Mouse (Mus musculus) thymus, postnatal 4 days (tissue): ENCODE data around the gene Iqch.

Experiments used
- DNase-seq: peaks from one replicate; pipeline ENCODE4 v3.0.0; 2021

Iqch gene

DNA sequence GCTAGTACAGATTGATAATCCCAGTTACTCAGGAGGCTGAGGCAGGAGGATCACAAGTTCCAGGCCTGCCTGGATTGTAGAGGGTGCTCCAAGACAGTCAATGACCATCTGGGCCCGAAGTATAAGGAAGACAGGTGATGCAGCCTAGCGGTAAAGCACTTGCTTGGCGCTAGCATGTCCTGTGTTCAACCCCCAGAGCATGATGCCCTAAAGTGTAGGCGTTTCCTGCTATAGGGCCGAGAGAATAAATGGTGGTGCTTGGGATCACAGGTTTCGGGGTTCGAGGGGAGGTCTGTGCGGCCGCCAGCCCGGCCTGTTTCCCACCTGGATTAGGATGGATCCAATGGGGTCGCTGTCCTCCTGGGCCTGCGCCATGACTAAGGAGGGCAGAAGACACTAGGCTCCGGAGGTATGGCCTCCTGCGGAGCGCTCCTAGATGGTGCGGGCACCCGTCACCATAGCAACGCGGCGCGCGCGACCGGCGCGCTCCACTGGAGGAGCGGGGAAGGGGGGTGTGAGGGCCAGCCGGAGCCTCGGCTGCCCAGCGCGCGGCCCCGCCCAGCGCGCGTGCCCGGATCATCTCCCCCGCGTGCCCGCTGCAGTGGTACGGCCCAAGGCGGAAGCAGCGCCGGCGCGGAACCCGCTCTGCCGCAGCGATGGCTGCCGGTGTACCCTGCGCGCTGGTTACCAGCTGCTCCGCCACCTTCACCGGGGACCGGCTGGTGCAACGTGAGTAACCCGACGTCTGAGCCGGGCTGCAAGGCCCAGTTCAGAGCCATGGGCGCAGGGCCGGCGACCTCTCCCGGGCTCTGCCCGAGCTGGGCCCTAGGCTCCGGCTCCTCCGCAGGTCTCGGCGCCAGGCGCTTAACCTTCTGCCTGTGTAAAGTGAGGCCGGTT lies at the start of gene Iqch, which contains the start of gene Aagab:
TSS of gene Iqch (minus strand) at position 451 of the 897 bp plus-strand sequence.
TSS of gene Aagab (plus strand) at position 618 of the 897 bp plus-strand sequence.
- DNase-seq = peak; percentile 99

- DNase-seq = no peak
Measured at GRCm38 (mm10) chr9:63651594-63651993, 49.3 kb upstream of the Iqch start.

DNA sequence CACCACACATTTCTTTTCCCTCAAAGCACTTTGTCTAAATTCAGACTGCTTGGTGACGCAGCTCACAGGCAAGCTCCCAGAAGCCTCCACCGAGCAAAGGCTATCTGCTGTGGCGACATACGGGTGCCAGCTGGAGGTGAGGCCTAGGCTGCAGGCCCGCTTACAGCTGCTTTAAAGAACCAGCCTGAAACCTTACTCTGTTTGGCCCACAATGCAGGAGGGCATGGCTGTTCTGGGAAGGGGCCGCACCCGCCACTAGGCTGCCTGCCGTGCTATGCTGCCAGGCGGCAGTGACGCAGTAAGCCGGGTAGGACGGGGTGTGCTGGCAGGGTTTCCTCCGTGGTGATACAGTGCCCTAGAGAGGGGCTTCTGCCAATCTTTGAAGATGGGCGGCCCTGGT lies 48.6 kb upstream of the Iqch start:
- no peak for DNase-seq

DNA sequence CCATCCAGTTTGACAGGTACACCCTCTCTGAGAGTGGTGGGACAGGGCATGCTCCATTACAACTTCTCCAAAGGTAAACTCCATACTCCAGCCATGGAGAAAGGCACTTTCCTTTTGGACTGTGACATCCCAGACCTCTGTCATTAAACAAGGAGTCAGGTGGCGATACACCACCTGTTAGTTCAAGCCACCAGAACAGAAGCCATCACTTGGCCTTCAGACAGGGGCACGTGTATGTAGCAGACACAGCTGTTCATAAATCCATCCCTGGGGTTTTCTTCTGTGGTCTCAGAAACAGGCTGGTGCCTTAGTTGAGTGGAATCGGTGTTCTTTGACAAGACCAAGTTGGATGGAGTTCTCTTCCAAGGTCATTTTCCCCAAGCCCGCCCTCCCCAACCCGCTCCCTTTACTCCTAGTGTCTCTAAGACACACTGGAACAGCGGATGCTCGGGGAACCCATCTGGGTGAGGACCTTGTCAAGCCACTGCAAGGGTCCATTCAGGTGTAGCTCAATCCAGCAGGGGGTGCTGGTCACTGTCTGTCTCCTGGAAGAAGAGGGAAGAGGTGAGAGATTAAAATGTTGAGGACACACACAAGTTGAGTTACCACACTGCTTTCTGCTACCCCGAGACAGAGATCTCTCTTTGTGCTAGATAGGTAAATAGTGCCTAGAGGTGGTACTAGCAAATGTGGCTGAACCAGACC lies 47.7 kb upstream of the Iqch start:
- peak; percentile 81 for DNase-seq

- DNase-seq = no peak
Measured at GRCm38 (mm10) chr9:63648520-63648918, 46.2 kb upstream of the Iqch start.

DNA sequence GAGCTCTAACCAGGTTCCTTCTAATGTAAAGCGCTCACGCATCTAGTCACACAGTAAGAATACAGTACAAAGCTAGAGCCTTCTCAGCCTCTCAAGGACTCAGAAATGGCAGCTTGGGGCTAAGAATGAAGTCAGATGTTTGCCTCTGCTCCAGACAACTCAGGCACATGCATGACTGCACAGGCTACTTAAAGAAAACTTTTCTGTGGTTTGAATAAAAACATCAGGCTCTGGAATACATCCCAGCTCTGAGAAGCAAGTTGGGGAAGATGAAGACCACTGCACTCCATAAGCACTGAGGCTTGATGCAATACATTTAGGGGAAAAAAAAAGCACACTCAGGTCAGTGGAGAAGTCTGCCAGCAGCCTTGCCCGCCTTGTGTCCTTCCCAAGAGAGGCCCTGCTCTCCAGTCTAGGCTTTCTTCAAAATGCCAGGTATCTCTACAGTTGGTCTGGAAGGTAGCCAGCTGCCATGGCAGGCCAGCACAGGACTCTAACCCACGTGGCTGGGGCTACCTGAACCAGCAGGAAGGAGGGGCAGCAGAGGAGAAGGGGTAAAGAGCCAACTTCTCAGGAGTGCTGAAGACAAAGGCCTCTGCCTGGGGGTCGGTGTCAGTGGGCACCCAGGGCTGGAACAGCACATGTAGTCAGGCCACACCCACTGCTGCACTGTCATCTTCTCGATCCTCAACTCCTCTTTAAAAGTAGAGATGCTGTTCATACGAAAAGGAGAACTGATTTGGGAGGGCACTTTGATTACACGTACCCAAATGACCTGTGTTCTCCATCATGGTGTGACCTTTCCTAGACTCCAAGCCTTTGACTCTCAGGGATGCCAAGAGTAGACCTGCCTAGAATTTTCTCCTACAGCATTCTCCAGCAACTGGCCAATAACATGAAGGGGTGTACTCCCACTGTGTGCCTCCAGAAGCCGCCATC lies 45.6 kb upstream of the Iqch start:
- DNase-seq = no peak

GRCm38 (mm10) chr9:63645084-63645483 lies 42.8 kb upstream of the Iqch start:
- DNase-seq = no peak

DNA sequence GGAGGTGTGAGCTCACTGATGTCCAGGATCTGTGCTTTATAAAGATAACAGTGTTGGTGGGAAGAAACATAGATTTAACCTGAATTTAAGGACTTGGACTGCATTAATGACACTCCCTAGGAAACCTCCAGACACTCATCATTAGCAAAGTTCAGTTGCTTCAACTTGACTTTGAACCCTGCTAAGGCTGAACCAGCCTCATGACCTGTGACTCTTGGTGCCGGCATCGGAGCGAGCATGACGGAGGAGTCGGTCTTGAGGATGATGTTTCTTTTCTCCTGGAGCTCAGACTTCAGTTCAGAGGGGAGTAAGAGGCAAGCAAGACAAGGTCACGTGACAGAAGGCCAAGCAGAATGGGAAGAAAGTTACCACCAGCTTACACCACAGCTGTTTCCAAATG lies 41.7 kb upstream of the Iqch start:
- DNase-seq = no peak

DNA sequence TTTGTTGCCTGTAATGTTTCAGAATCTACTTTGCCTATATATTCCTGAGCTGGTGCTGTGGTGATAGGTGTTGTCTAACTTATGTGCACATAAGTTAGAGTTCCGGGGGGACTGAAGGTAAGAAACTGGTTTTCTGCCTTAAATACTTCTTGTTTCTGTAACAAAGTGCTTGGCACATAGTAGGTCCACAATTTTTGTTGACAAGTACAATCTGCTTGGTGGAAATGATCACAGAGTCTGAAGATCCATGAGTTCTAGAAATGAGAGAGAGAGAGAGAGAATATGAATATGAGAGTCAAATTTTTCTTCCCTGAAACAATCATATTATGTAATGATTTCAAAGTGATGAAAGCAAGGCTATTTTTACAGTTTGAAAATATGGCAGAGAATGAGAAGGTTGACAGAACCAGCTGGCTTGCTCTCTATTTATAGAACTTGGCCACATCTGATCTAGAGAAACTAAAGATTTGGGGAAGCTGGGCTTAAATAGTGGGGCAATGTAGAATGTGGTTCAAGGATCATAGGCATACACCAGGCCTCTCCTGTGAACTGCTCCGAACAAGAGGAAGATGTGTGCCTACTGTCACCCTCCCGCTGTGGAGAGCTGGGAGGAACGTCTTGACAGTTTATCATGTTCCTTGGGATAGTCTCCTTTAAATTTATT lies 39.8 kb upstream of the Iqch start:
- DNase-seq = no peak

- DNase-seq = no peak
Measured at GRCm38 (mm10) chr9:63636113-63636512, 33.8 kb upstream of the Iqch start.

GRCm38 (mm10) chr9:63633334-63633733 lies 31.0 kb upstream of the Iqch start:
- DNase-seq = no peak

GRCm38 (mm10) chr9:63632924-63633323 lies 30.6 kb upstream of the Iqch start:
- no peak for DNase-seq

GRCm38 (mm10) chr9:63632045-63632444 lies 29.8 kb upstream of the Iqch start:
- no peak for DNase-seq

DNA sequence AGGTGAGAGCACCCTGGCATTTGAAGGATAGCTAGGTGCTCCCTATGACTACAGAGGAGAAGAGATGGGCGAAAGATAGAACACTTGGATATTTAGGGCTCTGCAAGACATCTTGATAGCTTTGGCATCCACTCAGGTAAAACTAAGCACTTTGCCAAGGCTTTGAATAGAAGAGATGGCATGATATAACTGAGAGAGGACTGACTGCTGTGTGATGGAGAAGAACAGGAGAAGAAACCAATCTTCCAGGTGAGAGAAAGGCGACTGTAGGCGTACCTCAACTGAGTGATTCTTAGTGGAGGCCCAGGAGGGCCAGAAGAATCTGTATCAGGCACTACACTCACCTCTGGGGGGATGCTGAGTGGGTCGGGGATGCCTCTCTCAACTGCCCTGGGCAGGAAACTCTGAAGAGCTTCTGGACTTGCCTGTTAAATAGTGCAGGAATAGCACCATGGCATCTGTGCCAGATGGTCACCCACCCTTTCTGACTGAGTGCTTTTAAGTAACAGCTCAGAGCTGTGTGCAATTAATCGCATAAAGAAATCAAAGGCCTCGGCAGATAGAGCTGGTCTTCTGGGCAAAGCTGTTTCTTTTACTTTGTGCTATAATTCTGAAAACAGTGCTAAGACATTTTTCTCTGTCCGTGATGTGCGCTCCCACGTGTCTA lies 22.9 kb upstream of the Iqch start:
- DNase-seq = no peak

DNA sequence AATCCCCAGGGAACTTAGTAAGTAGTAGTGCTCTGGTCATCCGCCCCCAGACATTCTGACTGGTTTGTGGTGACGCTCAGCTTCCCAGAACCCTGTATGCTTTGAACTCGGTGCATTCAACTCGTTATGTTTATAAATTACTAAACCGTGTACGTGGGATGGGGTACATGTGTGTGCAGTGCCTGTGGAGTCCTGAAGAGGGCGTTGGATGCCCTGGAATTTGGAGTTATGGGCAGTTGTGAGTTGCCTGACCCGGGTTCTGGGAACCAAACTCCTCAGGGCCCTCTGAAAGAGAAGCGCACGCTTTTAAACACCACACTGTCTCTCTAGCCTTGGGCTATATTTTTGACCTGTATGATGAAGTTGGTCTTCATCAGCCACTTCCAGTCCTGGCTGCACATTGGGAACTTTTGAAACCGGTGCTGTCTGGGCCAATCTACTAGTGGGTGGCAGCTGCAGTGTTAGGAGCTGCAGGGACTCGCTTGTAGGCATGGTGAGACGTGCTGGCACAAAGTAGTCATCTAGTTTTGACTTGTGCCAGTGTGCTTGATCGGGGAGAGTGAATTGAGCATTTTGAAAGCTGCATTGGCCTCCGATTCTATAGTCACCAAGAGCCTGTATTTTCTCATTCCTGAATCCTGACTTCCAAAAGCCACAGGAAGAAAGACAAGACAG lies 21.7 kb upstream of the Iqch start:
- no peak for DNase-seq

DNA sequence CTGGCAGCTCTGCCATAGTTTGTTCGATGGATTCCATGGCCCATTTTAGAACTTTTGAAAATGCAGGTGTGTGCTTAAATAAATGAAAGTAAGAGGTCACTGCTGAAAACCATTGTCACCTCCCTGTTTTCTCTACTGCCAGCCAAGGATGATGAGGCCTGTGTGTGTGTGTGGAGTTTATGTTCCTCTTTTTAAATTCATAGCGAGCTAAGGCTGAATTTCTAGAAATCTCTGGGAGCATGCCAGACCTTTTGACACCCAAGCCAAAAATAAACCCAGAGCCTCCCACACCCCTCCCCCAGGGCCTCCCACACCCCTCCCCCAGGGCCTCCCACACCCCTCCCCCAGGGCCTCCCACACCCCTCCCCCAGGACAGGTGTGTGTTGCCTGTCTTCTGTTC lies 15.7 kb upstream of the Iqch start:
- no peak for DNase-seq

- no peak for DNase-seq
Measured at GRCm38 (mm10) chr9:63614018-63614985, 12.0 kb upstream of the Iqch start.

DNA sequence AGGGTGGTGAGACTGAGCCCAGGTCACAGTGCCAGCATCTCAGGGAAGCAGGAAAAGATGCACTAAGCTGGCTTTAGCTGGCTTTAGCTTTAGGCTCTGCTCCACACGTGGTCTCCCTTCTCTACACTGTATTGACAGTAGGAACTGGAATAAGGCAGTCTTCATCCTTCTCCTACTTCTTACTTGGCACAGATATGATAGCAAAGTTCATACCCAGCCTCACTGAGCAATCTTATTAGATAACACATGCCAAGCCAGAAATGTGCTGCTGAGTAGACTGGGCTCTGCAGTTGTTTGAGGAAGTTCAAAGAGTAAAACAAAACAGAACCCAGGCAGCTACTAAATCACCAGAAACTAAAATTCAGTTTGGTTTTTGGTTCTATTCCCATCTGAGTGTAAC lies 11.3 kb upstream of the Iqch start:
- no peak for DNase-seq

DNA sequence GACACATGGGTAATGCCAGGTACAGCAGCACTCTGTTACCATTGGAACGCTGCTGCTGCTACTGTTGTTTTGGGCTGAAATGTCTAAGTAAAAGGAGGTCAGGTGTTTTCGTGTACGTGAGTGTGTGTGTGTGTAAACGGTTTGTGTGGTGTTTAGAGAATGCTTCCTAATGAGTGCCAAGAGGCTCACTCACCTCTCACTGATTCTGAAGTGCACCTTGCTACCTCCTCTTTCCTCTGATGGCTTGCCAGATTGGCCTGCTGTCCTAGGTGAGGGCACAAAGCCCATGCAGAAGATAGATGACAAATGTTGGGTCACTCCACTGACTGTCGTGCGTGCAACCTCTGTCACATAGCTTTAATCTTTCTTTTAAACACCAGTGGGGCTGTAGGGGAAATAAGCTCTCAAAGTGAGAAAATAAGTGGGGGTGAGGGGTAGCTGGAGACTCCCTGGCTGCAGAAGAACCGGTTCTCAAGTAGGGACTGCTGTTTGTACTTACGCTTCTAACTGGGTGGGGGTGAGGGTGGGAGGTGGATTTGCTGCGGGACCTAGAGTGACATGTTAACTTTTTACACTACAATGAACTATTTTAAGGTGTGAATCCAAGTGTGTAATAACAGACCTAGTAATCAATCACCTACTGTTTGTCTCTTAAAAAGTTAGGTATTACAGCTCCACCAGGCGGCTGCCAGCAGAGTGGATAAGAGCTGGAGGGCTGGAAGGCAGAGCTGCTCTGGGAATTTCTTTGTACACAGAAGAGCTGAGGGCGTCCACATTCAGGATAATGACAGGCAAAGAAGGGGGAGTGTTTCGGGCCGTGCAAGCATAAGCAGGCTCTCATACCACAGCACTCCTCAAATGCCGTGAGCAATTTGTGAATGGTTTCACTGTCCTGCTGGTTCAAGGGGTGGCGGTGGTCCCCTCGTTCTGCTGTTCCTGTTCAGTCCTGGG lies 10.5 kb upstream of the Iqch start:
- no peak for DNase-seq
